Mouse (Mus musculus) kidney, embryonic 16.5 days (tissue): ENCODE measurements at regions not wholly inside any gene's neighbourhood (a gene's known extent, or its start where the extent isn't known, plus 50 kb on each side); places are given as distances from the start of the nearest gene placed in this dataset.

ENCODE experiments used
- ATAC-seq: fragments of 200-750 bp; cut with Nextera tagmentation; 2 replicates; pipeline ENCODE4 v1.8.0; 2017; ENCODE audit warnings: moderate TSS enrichment; ENCODE audit not compliant: low FRiP score, low TSS enrichment
- H3K27ac ChIP-seq: fragments of 300-500 bp; sonication (generic); 2 replicates; pipeline ENCODE4 v1.5.1; 2014; ENCODE audit warnings: low read length
- H3K27me3 ChIP-seq: fragments of 300-500 bp; sonication (generic); 2 replicates; pipeline ENCODE4 v1.6.1; 2014; ENCODE audit warnings: low read length, control low read depth, mixed read lengths; ENCODE audit not compliant: insufficient read depth
- H3K36me3 ChIP-seq: fragments of 300-500 bp; sonication (generic); 2 replicates; pipeline ENCODE4 v1.6.1; 2014; ENCODE audit warnings: low read length, control low read depth, mixed read lengths; ENCODE audit not compliant: insufficient read depth
- H3K4me1 ChIP-seq: fragments of 300-500 bp; sonication (generic); 2 replicates; pipeline ENCODE4 v1.6.1; 2014; ENCODE audit warnings: low read length, control low read depth, mixed read lengths; ENCODE audit not compliant: insufficient read depth
- H3K4me2 ChIP-seq: fragments of 300-500 bp; sonication (generic); replicated peaks from 2 replicates; pipeline ENCODE4 v1.6.1; 2014; ENCODE audit warnings: low read depth, low read length
- H3K4me3 ChIP-seq: fragments of 300-500 bp; sonication (generic); 2 replicates; pipeline ENCODE4 v1.5.1; 2014; ENCODE audit warnings: mild to moderate bottlenecking, low read length
- H3K9ac ChIP-seq: fragments of 300-500 bp; sonication (generic); replicated peaks from 2 replicates; pipeline ENCODE4 v1.6.1; 2014; ENCODE audit warnings: low read length
- H3K9me3 ChIP-seq: fragments of 300-500 bp; sonication (generic); 2 replicates; pipeline ENCODE4 v1.6.1; 2016; ENCODE audit warnings: low read length, control low read depth
- WGBS: fragments of 180-500 bp; shearing (Covaris S2); extraction: QIAGEN DNeasy Blood & Tissue Kit; methylation state at CpG from one replicate; pipeline ENCODE4 v1.1.7; 2014; 5-methylcytosine and 5-hydroxymethylcytosine counted together

- 44% methylated on average over 4 of the region's 4 CpGs for WGBS
- H3K36me3 ChIP-seq, result no peaks in the 10 kb centered on the region
- H3K4me2 ChIP-seq, result no peak overlapping the region
- no peak overlapping the region for H3K9ac ChIP-seq
- no peak for ATAC-seq
- H3K27ac ChIP-seq, result no peak overlapping the region
- peaks cover 9% of the 10 kb centered on the region for H3K4me1 ChIP-seq
- H3K4me3 ChIP-seq, result no peak overlapping the region
- H3K27me3 ChIP-seq, result no peaks in the 10 kb centered on the region
- no peaks in the 10 kb centered on the region for H3K9me3 ChIP-seq
Observed at GRCm38 (mm10) chr6:17195538-17195937, 85.4 kb upstream of the Cav2 start.

DNA sequence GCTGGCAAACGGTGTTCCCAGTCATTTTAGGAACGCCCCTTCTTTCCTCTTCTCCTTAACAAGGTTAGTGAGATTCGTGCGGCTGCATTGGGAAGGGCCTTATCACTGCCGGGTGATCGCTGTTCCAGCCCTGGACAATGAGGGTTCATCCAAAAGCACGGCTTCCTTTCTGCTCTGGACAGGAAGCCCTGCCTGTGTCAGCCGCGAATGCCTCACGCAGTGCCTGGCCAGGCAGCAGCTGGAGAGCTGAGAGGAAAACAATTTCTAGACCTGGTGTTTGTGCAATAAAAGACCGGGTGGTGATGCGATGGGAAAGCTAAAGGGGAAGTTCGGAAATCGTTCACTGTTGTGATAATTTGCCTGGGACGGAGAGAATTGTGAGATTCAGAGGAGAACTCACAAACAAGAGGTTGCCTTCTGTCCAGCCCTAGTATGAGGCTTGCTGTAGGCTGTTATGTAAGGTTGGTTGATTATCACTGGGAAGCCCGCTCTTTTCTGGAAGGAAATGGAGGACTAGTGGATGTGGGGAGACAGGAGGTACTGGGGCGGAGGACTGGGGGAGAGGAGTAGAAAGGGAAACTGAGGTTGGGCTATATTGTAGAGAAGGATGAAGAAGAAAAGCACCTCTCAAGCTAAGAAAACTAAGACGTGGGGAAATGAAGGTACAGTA, 83.1 kb upstream of the Cav2 start:
- WGBS, result 57% methylated on average over 18 of the region's 18 CpGs
- H3K4me3 ChIP-seq, result no peak overlapping the region
- H3K4me2 ChIP-seq, result peak overlapping the region; percentile 19; the same call in 1 of the 2 replicates
- H3K9me3 ChIP-seq, result no peaks in the 10 kb centered on the region
- 0 out of 2 replicates have a peak, but pooled peaks have one; percentile 52 for ATAC-seq
- H3K36me3 ChIP-seq, result no peaks in the 10 kb centered on the region
- peak overlapping the region; percentile 54; the same call in 1 of the 2 replicates for H3K27ac ChIP-seq
- H3K9ac ChIP-seq, result no peak overlapping the region
- H3K4me1 ChIP-seq, result peaks cover 9% of the 10 kb centered on the region
- no peaks in the 10 kb centered on the region for H3K27me3 ChIP-seq

GRCm38 (mm10) chr6:17198876-17199275, 82.1 kb upstream of the Cav2 start:
- 56% methylated on average over 9 of the region's 9 CpGs for WGBS
- H3K36me3 ChIP-seq, result no peaks in the 10 kb centered on the region
- H3K4me3 ChIP-seq, result no peak overlapping the region
- no peak for ATAC-seq
- peaks cover 9% of the 10 kb centered on the region for H3K4me1 ChIP-seq
- no peaks in the 10 kb centered on the region for H3K9me3 ChIP-seq
- H3K4me2 ChIP-seq, result no peak overlapping the region
- no peak overlapping the region for H3K9ac ChIP-seq
- H3K27me3 ChIP-seq, result no peaks in the 10 kb centered on the region
- H3K27ac ChIP-seq, result no peak overlapping the region

DNA sequence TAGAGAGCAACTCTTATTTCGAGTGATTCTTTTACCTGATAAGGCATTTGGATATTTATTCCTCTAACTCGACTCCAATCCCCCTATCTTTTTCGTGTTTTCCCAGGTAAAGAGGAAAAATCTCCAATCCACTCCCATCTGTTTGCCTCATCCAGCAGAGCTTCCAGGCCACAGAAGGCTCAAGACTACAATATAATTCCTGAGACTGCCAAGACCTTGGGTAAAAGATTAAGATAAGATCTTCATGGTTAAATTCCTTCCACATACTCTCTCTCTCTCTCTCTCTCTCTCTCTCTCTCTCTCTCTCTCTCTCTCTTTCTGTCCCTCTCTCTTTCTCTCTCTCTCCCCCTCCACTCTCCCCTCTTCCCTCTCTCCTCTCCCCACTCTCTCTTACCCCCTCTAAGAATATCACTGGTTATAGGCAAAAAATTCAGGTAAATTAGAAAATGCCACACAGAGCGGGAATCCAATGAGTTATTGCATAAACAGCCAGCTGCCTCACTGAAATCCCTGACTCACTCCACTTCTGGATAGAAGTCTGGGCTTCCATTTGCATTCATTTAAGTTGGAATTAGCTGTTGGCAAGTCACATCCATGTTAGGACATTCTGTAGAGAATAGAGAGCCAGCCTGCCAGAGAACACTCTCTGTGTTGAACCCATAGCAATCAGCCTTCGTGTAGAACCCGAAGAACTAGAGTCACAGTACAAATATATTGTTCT, 78.9 kb upstream of the Cav2 start:
- Histone ChIP-seq H3K27me3 (no peaks in the 10 kb centered on the region), H3K9ac (no peak overlapping the region), H3K36me3 (no peaks in the 10 kb centered on the region), H3K4me2 (no peak overlapping the region), H3K27ac (no peak overlapping the region), H3K9me3 (no peaks in the 10 kb centered on the region), H3K4me3 (no peak overlapping the region), H3K4me1 (peaks cover 9% of the 10 kb centered on the region)
- 80% methylated on average over 6 of the region's 6 CpGs for WGBS
- no peak for ATAC-seq

DNA sequence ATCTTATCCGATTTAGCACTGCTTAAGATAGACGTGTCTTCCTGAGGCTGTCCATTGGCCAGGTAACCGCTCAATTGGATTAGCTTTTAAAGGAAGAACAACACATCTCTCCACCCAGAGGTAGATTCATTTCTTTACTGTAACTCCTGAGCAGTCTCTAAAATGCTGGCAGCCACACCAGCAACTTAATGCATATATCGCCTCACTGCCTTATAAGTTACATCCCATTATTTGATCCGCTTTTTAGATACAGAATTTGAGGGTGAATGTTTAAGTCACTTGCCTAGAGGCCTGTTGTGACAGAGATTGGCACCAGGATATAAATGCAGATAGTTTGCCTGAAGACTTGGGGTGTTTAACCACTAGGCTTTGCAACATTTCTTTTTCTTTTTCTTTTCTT, 77.7 kb upstream of the Cav2 start:
- no peaks in the 10 kb centered on the region for H3K9me3 ChIP-seq
- no peak for ATAC-seq
- H3K36me3 ChIP-seq, result no peaks in the 10 kb centered on the region
- H3K9ac ChIP-seq, result no peak overlapping the region
- 98% methylated on average over 5 of the region's 5 CpGs for WGBS
- peaks cover 9% of the 10 kb centered on the region for H3K4me1 ChIP-seq
- H3K4me2 ChIP-seq, result no peak overlapping the region
- no peaks in the 10 kb centered on the region for H3K27me3 ChIP-seq
- H3K4me3 ChIP-seq, result no peak overlapping the region
- H3K27ac ChIP-seq, result no peak overlapping the region

- Histone ChIP-seq H3K9ac (no peak overlapping the region), H3K36me3 (no peaks in the 10 kb centered on the region), H3K9me3 (no peaks in the 10 kb centered on the region), H3K4me3 (no peak overlapping the region), H3K27ac (no peak overlapping the region), H3K4me1 (0 out of 2 replicates have a peak, but pooled peaks cover 1% of the 10 kb centered on the region), H3K27me3 (no peaks in the 10 kb centered on the region), H3K4me2 (no peak overlapping the region)
- WGBS, result 70% methylated on average over 9 of the region's 9 CpGs
- ATAC-seq, result no peak
Observed at GRCm38 (mm10) chr6:17203900-17204686, 76.9 kb upstream of the Cav2 start.

DNA sequence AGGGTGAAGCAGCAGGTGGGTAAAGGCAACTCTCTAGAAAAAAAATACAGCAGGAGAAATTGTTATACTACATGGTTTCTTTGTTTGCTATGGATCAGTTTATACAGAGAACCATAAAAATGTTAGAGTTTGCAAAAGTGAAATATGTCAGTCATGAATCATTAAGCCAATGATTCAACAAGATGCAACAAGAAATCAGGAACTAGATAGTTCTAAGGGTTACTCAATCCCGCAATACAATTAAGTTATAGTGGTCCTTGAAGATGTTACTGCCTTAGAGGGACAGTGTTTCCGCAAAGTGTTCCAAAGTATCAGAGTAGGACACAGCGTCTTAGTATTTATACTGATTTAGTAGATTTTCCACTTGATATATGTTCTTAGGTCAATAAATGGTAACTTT, 74.1 kb upstream of the Cav2 start:
- no peak overlapping the region for H3K4me3 ChIP-seq
- no peaks in the 10 kb centered on the region for H3K9me3 ChIP-seq
- H3K4me1 ChIP-seq, result no peaks in the 10 kb centered on the region
- no peak overlapping the region for H3K4me2 ChIP-seq
- 91% methylated on average over 3 of the region's 3 CpGs for WGBS
- ATAC-seq, result no peak
- no peak overlapping the region for H3K27ac ChIP-seq
- no peaks in the 10 kb centered on the region for H3K36me3 ChIP-seq
- no peak overlapping the region for H3K9ac ChIP-seq
- no peaks in the 10 kb centered on the region for H3K27me3 ChIP-seq

DNA sequence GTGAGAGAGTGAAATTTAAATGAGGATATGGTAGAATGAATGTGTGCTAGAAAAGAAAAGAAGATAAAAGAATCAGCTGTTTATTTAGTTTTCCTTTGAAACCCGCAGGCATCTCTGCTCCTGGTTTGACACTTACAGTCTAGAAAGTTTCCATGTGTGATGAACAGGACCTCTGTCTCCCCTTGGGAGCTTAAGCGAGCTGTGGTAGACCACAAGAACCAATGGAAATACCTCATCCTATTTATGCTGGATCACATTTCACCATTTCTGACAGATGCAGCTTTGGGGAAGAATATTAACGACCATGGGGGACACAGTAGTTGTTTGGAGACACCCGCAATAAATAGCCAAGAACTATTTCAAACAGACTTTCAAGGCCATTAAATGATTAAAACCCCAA, 71.2 kb upstream of the Cav2 start:
- Histone ChIP-seq H3K4me3 (no peak overlapping the region), H3K27me3 (no peaks in the 10 kb centered on the region), H3K4me1 (no peaks in the 10 kb centered on the region), H3K27ac (no peak overlapping the region), H3K9ac (no peak overlapping the region), H3K4me2 (no peak overlapping the region), H3K36me3 (no peaks in the 10 kb centered on the region), H3K9me3 (no peaks in the 10 kb centered on the region)
- 28% methylated on average over 4 of the region's 4 CpGs for WGBS
- ATAC-seq, result peak; percentile 61; the same call in 1 of the 2 replicates

- Histone ChIP-seq H3K4me1 (0 out of 2 replicates have a peak, but pooled peaks cover 2% of the 10 kb centered on the region), H3K4me3 (no peak overlapping the region), H3K27me3 (no peaks in the 10 kb centered on the region), H3K36me3 (no peaks in the 10 kb centered on the region), H3K4me2 (no peak overlapping the region), H3K9me3 (no peaks in the 10 kb centered on the region), H3K9ac (no peak overlapping the region), H3K27ac (no peak overlapping the region)
- peak; percentile 57; the same call in 1 of the 2 replicates for ATAC-seq
- WGBS, result 30% methylated on average over 5 of the region's 5 CpGs
Observed at GRCm38 (mm10) chr6:17211346-17211745, 69.6 kb upstream of the Cav2 start.
